Mouse (Mus musculus): ENCODE results near the gene Rps6ka1. TPM values are rescaled to one million over a fixed set of nuclear protein-coding genes. Genes with fewer than 3 reads are reported as not detected.

The Rps6ka1 gene
- total RNA-seq, 2 experiments from 2014 or later = 9.1 to 9.3 TPM

Other genes starting within 250 kb of the Rps6ka1 start
- 10 to 100 TPM; 21.9 to 25.0 TPM for gene Zdhhc18, start 237.6 kb downstream of the Rps6ka1 start, total RNA-seq (2021)
- gene Pigv, start 215.2 kb downstream of the Rps6ka1 start, total RNA-seq (2021) = 10 to 100 TPM in 1 of 2 experiments, 1 to 10 TPM in 1; 8.6 to 11.2 TPM
- 10 to 100 TPM; 55.3 to 61.9 TPM for gene Arid1a, start 131.0 kb downstream of the Rps6ka1 start, total RNA-seq (2021)
- 100 to 1,000 TPM; 254 to 266 TPM for gene Hmgn2, start 80.9 kb upstream of the Rps6ka1 start, total RNA-seq (2021)
- 10 to 100 TPM; 31.4 to 33.9 TPM for gene Dhdds, start 113.1 kb upstream of the Rps6ka1 start, total RNA-seq (2021)
- not detected for gene Lin28a, start 131.0 kb upstream of the Rps6ka1 start, total RNA-seq (2021)
- not detected for gene Zfp683, start 166.0 kb upstream of the Rps6ka1 start, total RNA-seq (2021)
- not detected for gene Crybg2, start 173.0 kb upstream of the Rps6ka1 start, total RNA-seq (2021)
- gene Cd52, start 207.3 kb upstream of the Rps6ka1 start, total RNA-seq (2021) = 1 to 10 TPM; 3.4 to 6.5 TPM
- 1 to 10 TPM; 2.0 to 2.3 TPM for gene Ubxn11, start 214.8 kb upstream of the Rps6ka1 start, total RNA-seq (2021)
- 10 to 100 TPM; 69.9 to 74.6 TPM for gene Sh3bgrl3, start 241.0 kb upstream of the Rps6ka1 start, total RNA-seq (2021)